Mouse (Mus musculus) induced T-regulatory cell, adult 2 months (primary cell): ENCODE measurements around the gene Arhgdib.

Experiments
- DNase-seq: peaks from one replicate; pipeline ENCODE4 v3.0.0-alpha.2; 2012; ENCODE audit warnings: low read depth

Gene Arhgdib

GRCm38 (mm10) chr6:136920320-136921257 lies 21.1 kb downstream of the Arhgdib start:
- DNase-seq = peak; percentile 87

GRCm38 (mm10) chr6:136917885-136918284 lies 23.8 kb downstream of the Arhgdib start:
- no peak for DNase-seq

DNA sequence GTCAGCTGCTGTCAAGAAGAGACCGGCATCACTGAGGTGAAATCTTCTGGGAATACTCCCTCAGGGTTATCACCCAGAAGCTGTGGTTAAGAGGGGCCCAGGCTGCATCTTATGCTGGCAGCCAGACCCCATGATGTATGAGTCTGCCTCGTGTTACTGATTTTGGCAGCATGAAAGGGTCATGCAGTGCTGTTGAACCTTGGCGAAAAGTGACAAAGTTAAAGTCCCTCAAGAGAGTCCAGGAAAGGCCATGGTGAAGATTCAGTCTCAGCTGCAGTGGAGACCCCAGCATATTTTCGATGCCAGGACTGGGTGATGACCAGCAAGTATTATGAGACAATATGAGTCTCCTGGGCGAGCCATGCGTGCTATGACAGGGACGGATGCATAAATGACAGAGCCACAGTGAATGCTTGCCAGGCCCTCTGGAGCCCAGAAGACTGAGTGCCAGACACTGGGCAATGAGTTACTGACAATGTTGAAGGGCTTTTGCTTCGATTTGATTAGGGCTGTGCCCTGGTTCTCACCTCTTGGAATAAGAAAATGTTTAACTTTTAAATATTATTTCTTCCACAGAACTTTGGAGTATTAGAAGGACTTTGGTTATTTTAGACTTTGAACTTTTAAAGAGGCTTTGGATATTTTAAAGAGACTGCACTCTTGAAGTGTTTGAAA lies 25.8 kb downstream of the Arhgdib start:
- DNase-seq = no peak

DNA sequence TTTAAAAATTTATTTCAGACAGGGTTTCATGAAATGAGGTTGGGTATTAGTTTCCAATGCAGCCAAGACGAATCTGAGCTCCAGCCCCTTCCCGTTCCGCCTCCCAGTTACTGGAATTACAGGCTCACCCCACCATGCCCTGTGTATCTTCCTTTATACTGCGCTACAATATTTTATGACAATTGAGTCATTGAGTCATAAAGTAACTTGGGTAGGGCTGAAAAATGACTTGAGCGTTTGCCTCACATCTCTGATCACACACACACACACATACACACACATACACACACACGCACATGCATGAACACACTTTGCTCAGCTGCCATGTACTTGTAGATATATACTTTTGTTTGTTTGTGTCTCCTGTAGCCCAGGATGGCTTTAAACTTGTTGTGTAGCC lies 27.5 kb downstream of the Arhgdib start:
- no peak for DNase-seq

DNA sequence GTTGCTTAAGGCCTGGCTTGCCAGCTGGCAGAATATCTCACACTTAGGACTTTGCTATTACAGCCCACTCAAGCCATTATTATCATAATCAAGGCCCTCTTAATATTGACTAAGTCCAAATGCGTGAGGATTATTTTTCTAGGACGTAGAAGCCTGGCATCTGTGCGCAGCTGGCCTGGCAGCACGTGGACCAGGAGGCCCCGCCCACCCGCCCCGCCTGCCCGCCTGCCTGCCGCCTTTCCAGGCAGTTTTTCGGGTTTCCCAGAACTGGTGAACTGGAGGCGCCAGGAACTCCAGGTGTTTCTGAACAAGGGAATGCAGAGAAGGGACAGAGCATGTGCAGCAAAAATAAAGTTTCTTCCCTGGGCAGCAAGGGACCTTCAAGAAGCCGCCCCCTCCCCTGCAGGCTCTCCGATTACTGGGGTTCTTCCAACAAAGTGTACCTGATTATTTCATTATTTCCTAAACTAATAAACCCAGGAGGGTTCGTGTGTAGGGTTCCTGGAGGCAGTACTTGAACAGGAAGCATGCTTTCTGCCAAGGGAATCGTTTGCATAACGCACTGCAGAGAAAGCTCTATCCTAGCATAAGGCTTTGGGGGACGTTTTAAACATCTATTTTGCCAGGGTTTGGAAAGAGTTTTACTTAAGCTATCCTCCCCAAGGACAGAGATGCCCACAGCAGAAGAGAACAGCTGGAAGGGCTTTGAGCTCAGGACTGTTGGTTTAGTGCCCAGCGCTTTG lies 28.1 kb downstream of the Arhgdib start:
- DNase-seq = no peak

DNA sequence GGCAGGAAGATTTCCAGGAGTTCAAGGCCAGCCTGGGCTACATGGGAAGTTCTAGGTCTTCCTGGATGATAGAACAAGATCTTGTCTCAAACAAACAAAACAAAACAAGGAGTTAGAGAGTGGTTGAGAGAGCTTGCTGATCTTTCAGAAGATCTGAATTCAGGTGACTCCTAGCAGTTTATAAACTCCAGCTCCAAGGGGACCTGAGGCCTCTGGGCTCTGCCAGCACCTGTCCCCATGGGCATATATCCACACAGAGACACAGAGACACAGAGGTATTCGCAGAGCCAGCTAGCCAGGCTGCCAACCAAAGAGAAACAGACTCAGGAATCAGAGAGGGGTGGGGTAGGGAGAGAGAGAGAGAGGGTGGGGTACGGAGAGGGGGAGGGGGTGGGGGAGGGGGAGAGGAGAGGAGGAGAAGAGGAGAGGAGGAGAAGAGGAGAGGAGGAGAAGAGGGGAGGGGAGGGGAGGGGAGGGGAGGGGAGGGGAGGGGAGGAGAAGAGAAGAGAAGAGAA lies 28.9 kb downstream of the Arhgdib start:
- DNase-seq = no peak

DNA sequence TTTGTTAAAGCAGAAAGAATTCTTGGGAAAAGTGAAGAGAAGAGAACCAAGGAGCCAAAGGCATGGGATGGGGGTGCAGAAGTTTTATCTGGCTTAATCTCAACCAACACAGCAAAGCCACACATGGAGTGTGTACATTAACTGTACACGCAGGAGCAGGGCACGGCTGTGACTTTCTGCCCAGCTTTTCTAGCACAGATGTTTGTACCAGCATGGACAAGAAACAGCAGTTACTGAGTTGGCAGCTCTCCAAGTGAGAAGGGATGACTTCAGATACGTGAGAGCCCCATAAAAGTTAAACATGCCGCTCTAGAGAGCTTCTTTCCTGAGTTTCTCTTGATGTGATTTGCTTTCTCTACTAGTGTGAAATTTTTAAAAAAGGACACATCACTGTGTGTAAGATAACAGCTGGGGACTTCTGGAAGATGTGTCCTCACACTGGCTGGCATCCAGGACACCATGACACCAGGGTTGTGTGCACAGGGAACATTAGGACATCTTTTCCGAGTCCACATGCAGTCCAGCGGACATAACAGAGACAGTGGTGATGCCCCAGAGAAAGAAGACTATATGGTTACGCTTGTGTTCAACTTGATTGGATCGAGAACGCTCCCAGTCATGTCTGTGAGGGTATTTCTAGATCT lies 31.3 kb downstream of the Arhgdib start:
- DNase-seq = no peak

- no peak for DNase-seq
Measured at GRCm38 (mm10) chr6:136906937-136907293, 34.8 kb downstream of the Arhgdib start.

DNA sequence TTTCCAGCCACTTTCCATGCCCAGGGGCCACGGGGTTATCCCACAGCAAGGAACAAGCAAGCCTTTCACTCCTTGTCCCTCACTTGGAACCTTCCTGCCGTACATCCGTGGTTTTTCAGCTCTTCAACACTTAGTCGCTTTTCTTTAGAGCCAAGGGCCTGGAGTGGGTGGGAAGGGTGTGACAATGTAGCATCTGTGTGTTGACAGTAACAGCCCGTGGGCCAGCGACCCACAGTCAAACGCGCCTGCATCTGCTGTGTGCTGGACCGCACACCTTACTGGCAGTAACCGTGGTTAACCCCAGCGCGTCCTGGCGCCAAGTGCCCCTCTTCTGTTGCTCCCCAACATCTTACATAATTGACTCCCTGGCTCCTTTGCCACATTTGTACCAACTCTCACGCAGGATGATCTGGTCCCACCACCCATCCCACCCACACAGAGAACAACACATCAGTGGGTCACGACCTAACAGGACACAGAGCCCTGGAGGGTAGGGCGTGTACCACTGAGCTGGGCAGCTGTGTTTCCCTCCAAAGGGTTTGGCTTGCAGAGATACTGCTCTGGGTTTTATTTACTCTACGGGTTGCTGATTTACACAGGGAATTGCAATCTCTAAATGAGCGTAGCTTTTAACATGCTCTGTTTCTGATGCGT lies 35.3 kb downstream of the Arhgdib start:
- DNase-seq = no peak

DNA sequence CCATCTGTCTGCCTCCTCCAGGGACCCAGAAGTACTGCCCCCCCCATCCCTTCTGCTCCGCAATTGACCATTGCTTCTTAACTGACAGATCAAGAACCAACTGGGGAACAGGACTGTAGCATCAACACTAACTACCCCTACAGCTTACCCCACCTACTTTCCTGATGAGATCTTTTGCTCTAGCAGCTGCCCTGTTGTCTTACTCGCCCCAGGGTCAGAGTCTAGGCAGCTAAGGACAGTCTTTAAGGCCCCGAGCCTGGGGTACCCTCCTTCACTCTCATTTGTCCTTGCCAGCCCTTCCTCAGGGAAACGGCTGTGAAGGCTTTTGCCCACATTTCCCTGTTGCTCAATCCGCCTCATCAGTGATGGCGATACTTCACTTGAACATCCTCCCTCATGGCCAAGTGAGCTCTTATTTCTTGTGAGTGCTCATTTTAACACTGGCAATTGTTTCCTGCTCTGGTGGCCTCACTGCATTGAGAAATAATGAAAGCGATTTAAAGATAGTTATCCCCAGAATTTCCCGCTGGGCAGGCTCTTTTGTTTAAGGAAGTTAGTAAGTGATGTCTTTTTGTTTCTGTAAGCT lies 37.7 kb downstream of the Arhgdib start:
- no peak for DNase-seq

GRCm38 (mm10) chr6:136902527-136902926 lies 39.2 kb downstream of the Arhgdib start:
- DNase-seq = peak; percentile 52

- no peak for DNase-seq
Measured at GRCm38 (mm10) chr6:136901010-136901409, 40.7 kb downstream of the Arhgdib start.

DNA sequence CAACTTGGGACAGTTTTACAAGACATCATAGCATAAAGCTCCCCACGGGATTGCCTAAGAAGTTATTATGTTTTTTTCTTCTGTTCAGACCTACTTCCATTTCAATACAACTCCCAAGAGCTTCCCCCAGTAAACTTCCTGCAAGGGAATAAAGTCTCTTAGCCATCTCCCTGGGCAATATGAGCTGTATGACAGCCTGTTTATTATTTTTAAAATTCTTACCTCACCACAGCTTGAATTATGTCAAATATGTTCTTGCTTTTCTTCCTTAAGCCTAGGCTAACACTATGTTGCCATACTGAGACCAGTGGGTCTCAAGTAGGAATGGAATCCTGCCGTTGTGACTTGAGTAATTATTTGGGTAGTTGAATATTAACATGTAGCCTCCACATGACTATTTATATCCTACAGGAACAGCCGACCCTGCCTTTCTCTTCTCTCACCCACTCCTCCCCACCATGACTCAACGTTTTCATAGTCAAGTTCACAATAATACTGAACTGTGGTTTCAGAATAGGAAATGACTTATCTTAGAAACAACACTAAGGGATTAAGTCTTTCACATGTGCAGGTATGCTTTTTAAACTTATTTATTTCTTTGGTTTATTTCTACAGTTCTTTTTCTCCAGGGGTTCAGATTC lies 41.2 kb downstream of the Arhgdib start:
- peak; percentile 46 for DNase-seq

GRCm38 (mm10) chr6:136898954-136899353 lies 42.7 kb downstream of the Arhgdib start:
- DNase-seq = peak; percentile 56

DNA sequence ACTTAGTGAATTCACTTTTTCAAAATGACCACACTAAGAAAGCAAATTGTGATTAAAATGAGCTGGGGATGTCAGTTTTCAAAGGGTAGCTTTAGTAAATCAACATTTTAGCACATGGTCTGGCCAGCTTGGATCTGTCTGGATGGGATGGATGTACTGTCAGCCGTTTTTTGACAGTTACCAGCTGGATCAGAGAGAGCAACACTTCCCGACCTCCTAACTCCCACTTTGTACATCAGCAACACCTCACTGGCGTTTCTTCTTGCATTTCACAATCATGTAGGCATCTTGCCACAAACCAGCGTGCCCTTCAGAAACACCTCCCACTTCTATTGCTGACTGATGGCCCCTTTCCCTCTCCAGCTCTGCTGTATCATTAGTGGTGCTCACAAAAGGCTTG lies 43.5 kb downstream of the Arhgdib start:
- DNase-seq = no peak

GRCm38 (mm10) chr6:136897789-136898188 lies 43.9 kb downstream of the Arhgdib start:
- DNase-seq = no peak

GRCm38 (mm10) chr6:136894532-136895339 lies 47.0 kb downstream of the Arhgdib start:
- DNase-seq = no peak

DNA sequence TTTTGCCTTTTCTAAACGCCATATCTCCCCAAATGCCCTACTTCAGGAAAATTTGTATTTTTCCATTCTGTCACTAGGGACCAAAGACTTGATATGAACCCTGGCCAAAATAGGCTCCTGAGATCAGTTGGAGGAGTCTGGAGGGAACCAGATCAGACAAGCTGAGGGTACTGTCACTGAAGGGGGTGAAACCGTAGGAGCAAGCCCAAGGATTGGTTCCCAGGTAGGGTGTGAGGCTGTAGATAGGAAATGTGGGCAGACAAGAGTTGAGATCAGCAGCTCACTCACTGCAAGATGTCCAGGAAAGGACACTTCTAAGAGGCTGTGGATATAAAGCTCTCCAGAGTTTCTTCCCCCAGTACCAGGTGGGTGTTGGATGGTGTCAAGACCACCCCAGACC lies 49.7 kb downstream of the Arhgdib start:
- DNase-seq = no peak

DNA sequence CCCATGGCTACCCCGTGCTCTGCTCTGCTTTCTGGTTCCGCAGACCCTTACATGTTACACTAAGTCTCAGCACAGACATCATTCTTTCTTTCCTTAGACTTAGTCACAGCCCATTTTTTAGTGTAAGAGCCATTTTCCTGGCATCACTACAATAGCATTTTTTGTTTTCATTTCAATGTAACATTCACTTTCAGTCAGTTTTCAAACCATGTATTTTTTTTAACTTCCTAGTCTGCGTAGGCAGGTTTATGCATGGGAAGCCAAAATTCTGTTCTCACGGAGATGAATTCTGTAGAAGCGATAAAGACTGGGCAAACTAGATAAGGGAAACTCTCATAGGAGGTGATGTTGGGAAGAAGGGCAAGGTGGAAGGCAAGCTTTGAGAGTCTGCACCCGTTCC lies 52.1 kb downstream of the Arhgdib start:
- no peak for DNase-seq

GRCm38 (mm10) chr6:136889067-136889466 lies 52.6 kb downstream of the Arhgdib start:
- DNase-seq = no peak
